Mouse (Mus musculus): ENCODE measurements at regions not wholly inside any gene's neighbourhood (a gene's known extent, or its start where the extent isn't known, plus 50 kb on each side); places are given as distances from the start of the nearest gene placed in this dataset.

- ATAC-seq (replicated peaks; ENCODE audit: low FRiP score, low TSS enrichment, low read depth), result no peak
Measured at GRCm38 (mm10) chr1:9434952-9435664, 1978.8 kb upstream of the A830018L16Rik start.

GRCm38 (mm10) chr1:9442937-9443336 lies 1971.0 kb upstream of the A830018L16Rik start:
- H3K4me2 ChIP-seq (ENCODE audit: low read length), result no peak overlapping the region
- ATAC-seq (replicated peaks; ENCODE audit: low FRiP score, low TSS enrichment, low read depth), result no peak
- H3K9ac ChIP-seq (ENCODE audit: low read length), result no peak overlapping the region
- no peaks in the 10 kb centered on the region for H3K36me3 ChIP-seq (ENCODE audit: control insufficient read depth, insufficient read depth, low read length)
- H3K27me3 ChIP-seq (replicated peaks; ENCODE audit: control insufficient read depth, insufficient read depth, low read length), result no peaks in the 10 kb centered on the region
- H3K27ac ChIP-seq (ENCODE audit: low read depth), result no peak overlapping the region
- H3K4me3 ChIP-seq (ENCODE audit: low read depth, low read length), result no peak overlapping the region
- H3K4me1 ChIP-seq (replicated peaks; ENCODE audit: control insufficient read depth, insufficient read depth, low read length), result no peaks in the 10 kb centered on the region
- H3K9me3 ChIP-seq (ENCODE audit: control insufficient read depth, low read length), result no peaks in the 10 kb centered on the region
- no peak for DNase-seq (ENCODE audit: low spot score)

More at GRCm38 (mm10) chr1:9434952-9435664, 1978.8 kb upstream of the A830018L16Rik start:
- Histone ChIP-seq H3K9ac (ENCODE audit: low read length) (no peak overlapping the region), H3K27ac (ENCODE audit: low read depth) (no peak overlapping the region), H3K4me1 (replicated peaks; ENCODE audit: control insufficient read depth, insufficient read depth, low read length) (no peaks in the 10 kb centered on the region), H3K4me2 (ENCODE audit: low read length) (no peak overlapping the region), H3K36me3 (ENCODE audit: control insufficient read depth, insufficient read depth, low read length) (no peaks in the 10 kb centered on the region), H3K4me3 (ENCODE audit: low read depth, low read length) (no peak overlapping the region), H3K9me3 (ENCODE audit: control insufficient read depth, low read length) (no peaks in the 10 kb centered on the region), H3K27me3 (replicated peaks; ENCODE audit: control insufficient read depth, insufficient read depth, low read length) (no peaks in the 10 kb centered on the region)
- 62% methylated on average over 3 of the region's 3 CpGs for WGBS
- DNase-seq (ENCODE audit: low spot score), result no peak

GRCm38 (mm10) chr1:9469512-9469911 lies 1944.4 kb upstream of the A830018L16Rik start:
- H3K9ac ChIP-seq (ENCODE audit: low read length), result no peak overlapping the region
- H3K4me1 ChIP-seq (replicated peaks; ENCODE audit: control insufficient read depth, insufficient read depth, low read length), result no peaks in the 10 kb centered on the region
- WGBS, result 40% methylated on average over 9 of the region's 9 CpGs
- H3K27me3 ChIP-seq (replicated peaks; ENCODE audit: control insufficient read depth, insufficient read depth, low read length), result no peaks in the 10 kb centered on the region
- H3K4me3 ChIP-seq (ENCODE audit: low read depth, low read length), result no peak overlapping the region
- no peaks in the 10 kb centered on the region for H3K9me3 ChIP-seq (ENCODE audit: control insufficient read depth, low read length)
- ATAC-seq (replicated peaks; ENCODE audit: low FRiP score, low TSS enrichment, low read depth), result peak; percentile 36; the same call in 1 of the 2 replicates
- no peak for DNase-seq (ENCODE audit: low spot score)
- H3K36me3 ChIP-seq (ENCODE audit: control insufficient read depth, insufficient read depth, low read length), result no peaks in the 10 kb centered on the region
- no peak overlapping the region for H3K4me2 ChIP-seq (ENCODE audit: low read length)
- H3K27ac ChIP-seq (ENCODE audit: low read depth), result no peak overlapping the region

- WGBS, result 76% methylated on average over 6 of the region's 6 CpGs
- DNase-seq (ENCODE audit: low spot score) (no peak), ATAC-seq (replicated peaks; ENCODE audit: low FRiP score, low TSS enrichment, low read depth) (no peak)
- H3K27ac ChIP-seq (ENCODE audit: low read depth), result no peak overlapping the region
- H3K4me3 ChIP-seq (ENCODE audit: low read depth, low read length), result no peak overlapping the region
- no peaks in the 10 kb centered on the region for H3K36me3 ChIP-seq (ENCODE audit: control insufficient read depth, insufficient read depth, low read length)
- no peaks in the 10 kb centered on the region for H3K27me3 ChIP-seq (replicated peaks; ENCODE audit: control insufficient read depth, insufficient read depth, low read length)
- H3K9me3 ChIP-seq (ENCODE audit: control insufficient read depth, low read length), result no peaks in the 10 kb centered on the region
- no peak overlapping the region for H3K4me2 ChIP-seq (ENCODE audit: low read length)
- H3K4me1 ChIP-seq (replicated peaks; ENCODE audit: control insufficient read depth, insufficient read depth, low read length), result no peaks in the 10 kb centered on the region
- no peak overlapping the region for H3K9ac ChIP-seq (ENCODE audit: low read length)
Measured at GRCm38 (mm10) chr1:9470003-9470402, 1943.9 kb upstream of the A830018L16Rik start.
